Mouse (Mus musculus): Measurements from ENCODE around the gene Agtr1a.

DNA sequence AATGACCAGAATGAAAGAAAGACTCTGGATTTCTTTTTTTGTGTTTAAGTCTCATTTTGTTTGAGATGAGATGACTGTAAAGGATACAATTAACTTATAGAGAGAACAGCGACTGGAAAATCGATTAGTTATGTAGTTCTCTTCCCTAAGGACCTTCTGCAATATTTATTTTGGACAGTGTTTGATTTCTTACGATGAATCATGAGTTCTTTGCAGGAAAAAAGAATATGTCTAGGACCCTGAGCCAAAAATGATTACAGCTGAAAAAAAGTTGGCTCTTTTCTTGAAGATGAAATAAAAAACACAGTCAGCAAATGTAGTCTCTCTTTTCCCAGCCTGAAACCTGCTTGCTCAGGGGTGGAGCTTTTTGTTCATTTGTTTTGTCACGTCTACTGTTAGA is 26.0 kb upstream of the Agtr1a start:
- TF ChIP-seq CTCF (IDR thresholded peaks at IDR 0.05; ENCODE audit: borderline replicate concordance, insufficient read depth, low read length) (no peak), POLR2A (IDR thresholded peaks at IDR 0.05; ENCODE audit: low read depth, low read length) (no peak)

Data from embryonic fibroblast, embryonic 13.5 days (primary cell).